20 mouse cellular contexts compared by ENCODE assay signal in genomic region chr17:66697650-66698049, GRCm38 (mm10).
DNase-seq lines count a peak whose midpoint lies in the region; ATAC-seq and TF ChIP-seq lines count a peak whose summit lies in the region.
"Had no signal": no experiment of that assay in that cellular context is flagged by ENCODE, and none has a peak within 500 bp of the region (broad histone marks: within the 10 kb centered on the region; RNA-seq: fewer than 3 reads in every experiment).

No protein-coding gene starts in this region.

- no peak for DNase-seq in forebrain, embryonic 11.5 days (ENCODE audit: low spot score)
- DNase-seq in kidney, postnatal 0 days (ENCODE audit: low spot score) = no peak
- no peak for DNase-seq in kidney, postnatal 4 days
- DNase-seq in midbrain, embryonic 14.5 days = no peak
- no peak for DNase-seq in midbrain, postnatal 0 days (ENCODE audit: low spot score)
- DNase-seq in urinary bladder, adult 18-20 months (ENCODE audit: low spot score in 2 of 2) = no peak
- DNase-seq: adrenal gland, postnatal 25 days; cerebellum, adult 11-12 months; cerebellum, postnatal 25 days; embryo, embryonic 11 days; gastrocnemius, postnatal 36 days; kidney, postnatal 14 days; liver; right cerebral cortex, adult 18-20 months had no signal

- no peak overlapping the region for H3K4me2 ChIP-seq in forebrain, embryonic 16.5 days (ENCODE audit: low read length)
- H3K4me2 ChIP-seq in forebrain, embryonic 11.5 days (ENCODE audit: low read depth, low read length, severe bottlenecking) = no peak overlapping the region
- H3K4me2 ChIP-seq in kidney, postnatal 0 days (ENCODE audit: low read length) = no peak overlapping the region
- H3K4me2 ChIP-seq in midbrain, embryonic 13.5 days (replicated peaks) = no peak overlapping the region
- no peak overlapping the region for H3K4me2 ChIP-seq in midbrain, embryonic 14.5 days (ENCODE audit: low read length)
- H3K4me2 ChIP-seq in midbrain, postnatal 0 days (ENCODE audit: low read depth, low read length, poor library complexity, severe bottlenecking) = no peak overlapping the region
- H3K4me2 ChIP-seq: embryonic facial prominence, embryonic 15.5 days; hindbrain, embryonic 12.5 days; neural tube, embryonic 12.5 days had no signal

- H3K9me3 ChIP-seq in forebrain, embryonic 16.5 days (ENCODE audit: control insufficient read depth, low read length) = no peaks in the 10 kb centered on the region
- no peaks in the 10 kb centered on the region for H3K9me3 ChIP-seq in forebrain, embryonic 11.5 days (ENCODE audit: control insufficient read depth, low read length)
- H3K9me3 ChIP-seq in kidney, postnatal 0 days (replicated peaks; ENCODE audit: low read length) = no peaks in the 10 kb centered on the region
- no peaks in the 10 kb centered on the region for H3K9me3 ChIP-seq in midbrain, embryonic 13.5 days
- H3K9me3 ChIP-seq in midbrain, embryonic 14.5 days (ENCODE audit: control insufficient read depth, low read length) = no peaks in the 10 kb centered on the region
- H3K9me3 ChIP-seq in midbrain, postnatal 0 days (ENCODE audit: low read length) = no peaks in the 10 kb centered on the region
- H3K9me3 ChIP-seq: embryonic facial prominence, embryonic 15.5 days; hindbrain, embryonic 12.5 days; neural tube, embryonic 12.5 days had no signal

- no peak overlapping the region for H3K4me3 ChIP-seq in forebrain, embryonic 16.5 days (replicated peaks; ENCODE audit: low read length)
- no peak overlapping the region for H3K4me3 ChIP-seq in forebrain, embryonic 11.5 days (ENCODE audit: low read depth, low read length)
- no peak overlapping the region for H3K4me3 ChIP-seq in kidney, postnatal 0 days (replicated peaks; ENCODE audit: low read depth, low read length)
- H3K4me3 ChIP-seq in midbrain, embryonic 13.5 days (replicated peaks) = no peak overlapping the region
- H3K4me3 ChIP-seq in midbrain, embryonic 14.5 days (replicated peaks; ENCODE audit: low read depth, low read length) = no peak overlapping the region
- no peak overlapping the region for H3K4me3 ChIP-seq in midbrain, postnatal 0 days (ENCODE audit: low read depth, low read length)
- H3K4me3 ChIP-seq: embryonic facial prominence, embryonic 15.5 days; hindbrain, embryonic 12.5 days; neural tube, embryonic 12.5 days had no signal

- peaks cover 28% of the 10 kb centered on the region for H3K4me1 ChIP-seq in forebrain, embryonic 16.5 days (replicated peaks; ENCODE audit: control insufficient read depth, insufficient read depth, low read length)
- peaks cover 7% of the 10 kb centered on the region; the same call in 1 of the 2 replicates for H3K4me1 ChIP-seq in forebrain, embryonic 11.5 days (replicated peaks; ENCODE audit: control insufficient read depth, insufficient read depth, low read length)
- H3K4me1 ChIP-seq in kidney, postnatal 0 days (replicated peaks; ENCODE audit: insufficient read depth, low read length) = peaks cover 16% of the 10 kb centered on the region; the same call in 1 of the 2 replicates
- H3K4me1 ChIP-seq in midbrain, embryonic 13.5 days (replicated peaks) = peaks cover 41% of the 10 kb centered on the region
- H3K4me1 ChIP-seq in midbrain, embryonic 14.5 days (ENCODE audit: control insufficient read depth, insufficient read depth, low read length) = peaks cover 17% of the 10 kb centered on the region
- peaks cover 10% of the 10 kb centered on the region; the same call in 1 of the 2 replicates for H3K4me1 ChIP-seq in midbrain, postnatal 0 days (ENCODE audit: insufficient read depth, low read length)

- H3K9ac ChIP-seq in forebrain, embryonic 16.5 days (replicated peaks; ENCODE audit: low read depth, low read length) = no peak overlapping the region; the same call in 1 of the 2 replicates
- H3K9ac ChIP-seq in forebrain, embryonic 11.5 days (ENCODE audit: low read length) = no peak overlapping the region
- H3K9ac ChIP-seq in kidney, postnatal 0 days (ENCODE audit: low read depth, low read length) = no peak overlapping the region
- peak overlapping the region; percentile 25; the same call in 1 of the 2 replicates for H3K9ac ChIP-seq in midbrain, embryonic 13.5 days (replicated peaks)
- H3K9ac ChIP-seq in midbrain, embryonic 14.5 days (replicated peaks; ENCODE audit: low read length) = no peak overlapping the region
- 0 out of 2 replicates have a peak overlapping the region, but pooled peaks have one; percentile 13 for H3K9ac ChIP-seq in midbrain, postnatal 0 days (replicated peaks; ENCODE audit: low read length, poor library complexity, severe bottlenecking)
- H3K9ac ChIP-seq: embryonic facial prominence, embryonic 15.5 days; hindbrain, embryonic 12.5 days; neural tube, embryonic 12.5 days had no signal

- no peaks in the 10 kb centered on the region for H3K36me3 ChIP-seq in forebrain, embryonic 16.5 days (ENCODE audit: control insufficient read depth, insufficient read depth)
- H3K36me3 ChIP-seq in forebrain, embryonic 11.5 days (ENCODE audit: control insufficient read depth, insufficient read depth, low read length) = no peaks in the 10 kb centered on the region
- 0 out of 2 replicates have a peak, but pooled peaks cover 4% of the 10 kb centered on the region for H3K36me3 ChIP-seq in kidney, postnatal 0 days (ENCODE audit: insufficient read depth, low read length)
- H3K36me3 ChIP-seq in midbrain, embryonic 13.5 days = no peaks in the 10 kb centered on the region
- H3K36me3 ChIP-seq in midbrain, embryonic 14.5 days (ENCODE audit: control insufficient read depth, insufficient read depth, low read length) = no peaks in the 10 kb centered on the region
- H3K36me3 ChIP-seq in midbrain, postnatal 0 days (ENCODE audit: insufficient read depth, low read length) = no peaks in the 10 kb centered on the region
- H3K36me3 ChIP-seq: embryonic facial prominence, embryonic 15.5 days; hindbrain, embryonic 12.5 days; neural tube, embryonic 12.5 days had no signal

- H3K27ac ChIP-seq in forebrain, embryonic 16.5 days (ENCODE audit: low read length) = no peak overlapping the region
- no peak overlapping the region for H3K27ac ChIP-seq in forebrain, embryonic 11.5 days (ENCODE audit: low read depth, low read length)
- peak overlapping the region; percentile 36; the same call in 1 of the 2 replicates for H3K27ac ChIP-seq in kidney, postnatal 0 days
- H3K27ac ChIP-seq in midbrain, embryonic 13.5 days = no peak overlapping the region
- no peak overlapping the region for H3K27ac ChIP-seq in midbrain, embryonic 14.5 days (replicated peaks; ENCODE audit: low read depth, low read length)
- no peak overlapping the region for H3K27ac ChIP-seq in midbrain, postnatal 0 days (ENCODE audit: low read depth, low read length)
- H3K27ac ChIP-seq: embryonic facial prominence, embryonic 15.5 days; hindbrain, embryonic 12.5 days; neural tube, embryonic 12.5 days had no signal

- no peaks in the 10 kb centered on the region for H3K27me3 ChIP-seq in forebrain, embryonic 16.5 days (replicated peaks; ENCODE audit: control insufficient read depth, insufficient read depth, low read length)
- H3K27me3 ChIP-seq in forebrain, embryonic 11.5 days (ENCODE audit: control insufficient read depth, insufficient read depth, low read length) = no peaks in the 10 kb centered on the region
- H3K27me3 ChIP-seq in kidney, postnatal 0 days (ENCODE audit: insufficient read depth, low read length) = no peaks in the 10 kb centered on the region
- H3K27me3 ChIP-seq in midbrain, embryonic 13.5 days = peaks cover 11% of the 10 kb centered on the region; the same call in 1 of the 2 replicates
- no peaks in the 10 kb centered on the region for H3K27me3 ChIP-seq in midbrain, embryonic 14.5 days (ENCODE audit: control insufficient read depth, insufficient read depth, low read length)
- H3K27me3 ChIP-seq in midbrain, postnatal 0 days (ENCODE audit: insufficient read depth, low read length) = no peaks in the 10 kb centered on the region
- H3K27me3 ChIP-seq: CH12.LX; embryonic facial prominence, embryonic 15.5 days; hindbrain, embryonic 12.5 days; neural tube, embryonic 12.5 days had no signal

- WGBS in forebrain, embryonic 16.5 days = 67% methylated on average over 12 of the region's 12 CpGs
- 91% methylated on average over 12 of the region's 12 CpGs for WGBS in forebrain, embryonic 11.5 days
- WGBS in kidney, postnatal 0 days = 75% methylated on average over 12 of the region's 12 CpGs
- WGBS in midbrain, embryonic 13.5 days = 88% methylated on average over 12 of the region's 12 CpGs
- WGBS in midbrain, embryonic 14.5 days = 87% methylated on average over 12 of the region's 12 CpGs
- WGBS in midbrain, postnatal 0 days = 90% methylated on average over 12 of the region's 12 CpGs

- TF ChIP-seq CTCF in kidney, postnatal 0 days (IDR thresholded peaks at IDR 0.05; ENCODE audit: low read depth) = no peak
- no peak for TF ChIP-seq CTCF in midbrain, postnatal 0 days (IDR thresholded peaks at IDR 0.05)

- ATAC-seq in forebrain, embryonic 16.5 days = peak; percentile 7; the same call in 1 of the 2 replicates
- no peak for ATAC-seq in forebrain, embryonic 11.5 days (replicated peaks; ENCODE audit: low FRiP score)
- no peak for ATAC-seq in kidney, postnatal 0 days (replicated peaks; ENCODE audit: low FRiP score, low read depth)
- no peak for ATAC-seq in midbrain, embryonic 13.5 days
- ATAC-seq in midbrain, embryonic 14.5 days (ENCODE audit: low FRiP score, low TSS enrichment) = no peak
- no peak for ATAC-seq in midbrain, postnatal 0 days (ENCODE audit: low FRiP score)

Comparison
In these comparisons a context has a peak if more than half of its experiments do, and no peak if none do; other contexts are left out.
1. H3K9ac ChIP-seq: peak in midbrain, embryonic 13.5 days (single experiment) and midbrain, postnatal 0 days (single experiment); none in forebrain, embryonic 16.5 days (single experiment), forebrain, embryonic 11.5 days (single experiment), kidney, postnatal 0 days (single experiment) and midbrain, embryonic 14.5 days (single experiment).